Mouse (Mus musculus): ENCODE data around the gene Abca1. TPM values are rescaled to one million over a fixed set of nuclear protein-coding genes. Genes with fewer than 3 reads are reported as not detected.

Abca1 gene
- polyA plus RNA-seq, 2 experiments, result 9.0 to 12.3 TPM

DNA sequence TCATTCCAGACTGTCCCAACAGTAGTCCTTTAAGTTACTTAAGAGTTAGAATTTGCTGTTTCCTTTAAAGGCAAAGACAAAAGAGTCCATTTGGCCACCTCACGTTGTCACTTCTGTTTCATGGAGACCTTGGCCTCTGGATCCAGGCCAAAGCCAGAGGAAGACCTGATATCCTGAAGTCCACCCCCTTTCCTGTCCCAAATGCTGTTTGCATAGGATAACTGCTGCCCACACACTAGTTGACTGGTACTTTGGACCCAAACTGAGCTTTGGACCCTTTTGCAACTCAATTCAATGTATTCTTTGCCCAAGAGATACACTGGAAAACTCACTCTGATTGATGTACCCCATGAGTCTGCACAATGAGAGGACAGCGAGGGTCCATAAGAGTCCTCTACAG, 20.2 kb downstream of the Abca1 start:
- TF ChIP-seq POLR2A (IDR thresholded peaks at IDR 0.05; ENCODE audit: borderline replicate concordance, extremely low read depth, insufficient read depth, insufficient read length), result no peak
- Histone ChIP-seq H3K4me3 (replicated peaks; ENCODE audit: low read length) (no peak overlapping the region), H3K4me2 (replicated peaks; ENCODE audit: low read depth, low read length, severe bottlenecking) (no peak overlapping the region), H3K36me3 (ENCODE audit: control insufficient read depth, insufficient read depth, low read length) (peaks cover 15% of the 10 kb centered on the region; the same call in 1 of the 2 replicates), H3K4me1 (ENCODE audit: control insufficient read depth, insufficient read depth, low read length) (no peaks in the 10 kb centered on the region), H3K27me3 (ENCODE audit: control insufficient read depth, insufficient read depth, low read length) (no peaks in the 10 kb centered on the region), H3K9me3 (ENCODE audit: control insufficient read depth, low read length) (no peaks in the 10 kb centered on the region), H3K27ac (replicated peaks; ENCODE audit: low read depth, low read length) (no peak overlapping the region), H3K9ac (ENCODE audit: low read depth, low read length, severe bottlenecking) (no peak overlapping the region)
- no peak for DNase-seq (ENCODE audit: low spot score)
- no peak for ATAC-seq (ENCODE audit: low FRiP score, low read depth)
- 91% methylated on average over 2 of the region's 2 CpGs for WGBS

DNA sequence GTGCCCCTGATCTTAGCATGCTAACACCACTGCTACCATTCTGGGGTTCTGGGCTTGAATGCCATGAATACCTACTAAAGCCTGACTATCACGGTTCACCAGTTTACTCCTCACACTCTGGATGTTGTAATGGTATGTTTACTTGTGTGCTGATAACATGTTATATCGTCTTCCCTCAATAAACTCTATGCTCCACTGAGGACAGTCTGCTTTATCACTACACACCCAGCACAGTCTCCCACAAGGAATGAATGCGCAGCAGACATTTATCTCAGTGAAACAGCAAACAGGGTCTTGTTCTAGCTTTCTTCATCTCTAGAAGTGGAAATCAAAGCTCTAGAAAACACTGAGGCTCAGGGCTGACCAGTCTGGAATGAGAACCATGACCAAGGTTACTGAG, 20.7 kb downstream of the Abca1 start:
- Histone ChIP-seq H3K36me3 (ENCODE audit: control insufficient read depth, insufficient read depth, low read length) (peaks cover 15% of the 10 kb centered on the region; the same call in 1 of the 2 replicates), H3K4me1 (ENCODE audit: control insufficient read depth, insufficient read depth, low read length) (no peaks in the 10 kb centered on the region), H3K27ac (replicated peaks; ENCODE audit: low read depth, low read length) (no peak overlapping the region), H3K4me3 (replicated peaks; ENCODE audit: low read length) (no peak overlapping the region), H3K9me3 (ENCODE audit: control insufficient read depth, low read length) (no peaks in the 10 kb centered on the region), H3K9ac (ENCODE audit: low read depth, low read length, severe bottlenecking) (no peak overlapping the region), H3K27me3 (ENCODE audit: control insufficient read depth, insufficient read depth, low read length) (no peaks in the 10 kb centered on the region), H3K4me2 (replicated peaks; ENCODE audit: low read depth, low read length, severe bottlenecking) (no peak overlapping the region)
- WGBS, result 87% methylated on average over 3 of the region's 3 CpGs
- no peak for TF ChIP-seq POLR2A (IDR thresholded peaks at IDR 0.05; ENCODE audit: borderline replicate concordance, extremely low read depth, insufficient read depth, insufficient read length)
- DNase-seq (ENCODE audit: low spot score) (no peak), ATAC-seq (ENCODE audit: low FRiP score, low read depth) (no peak)

GRCm38 (mm10) chr4:53137087-53137486, 22.6 kb downstream of the Abca1 start:
- H3K27ac ChIP-seq (replicated peaks; ENCODE audit: low read depth, low read length), result no peak overlapping the region
- no peak overlapping the region for H3K9ac ChIP-seq (ENCODE audit: low read depth, low read length, severe bottlenecking)
- H3K4me3 ChIP-seq (replicated peaks; ENCODE audit: low read length), result no peak overlapping the region
- ATAC-seq (ENCODE audit: low FRiP score, low read depth) (no peak), DNase-seq (ENCODE audit: low spot score) (no peak)
- H3K4me1 ChIP-seq (ENCODE audit: control insufficient read depth, insufficient read depth, low read length), result no peaks in the 10 kb centered on the region
- H3K36me3 ChIP-seq (ENCODE audit: control insufficient read depth, insufficient read depth, low read length), result peaks cover 16% of the 10 kb centered on the region
- no peaks in the 10 kb centered on the region for H3K27me3 ChIP-seq (ENCODE audit: control insufficient read depth, insufficient read depth, low read length)
- H3K9me3 ChIP-seq (ENCODE audit: control insufficient read depth, low read length), result no peaks in the 10 kb centered on the region
- TF ChIP-seq POLR2A (IDR thresholded peaks at IDR 0.05; ENCODE audit: borderline replicate concordance, extremely low read depth, insufficient read depth, insufficient read length), result no peak
- H3K4me2 ChIP-seq (replicated peaks; ENCODE audit: low read depth, low read length, severe bottlenecking), result no peak overlapping the region
- WGBS, result 90% methylated on average over 2 of the region's 2 CpGs

- H3K9ac ChIP-seq (ENCODE audit: low read depth, low read length, severe bottlenecking), result no peak overlapping the region
- 73% methylated on average over 7 of the region's 7 CpGs for WGBS
- no peak for TF ChIP-seq POLR2A (IDR thresholded peaks at IDR 0.05; ENCODE audit: borderline replicate concordance, extremely low read depth, insufficient read depth, insufficient read length)
- no peak overlapping the region for H3K27ac ChIP-seq (replicated peaks; ENCODE audit: low read depth, low read length)
- no peaks in the 10 kb centered on the region for H3K9me3 ChIP-seq (ENCODE audit: control insufficient read depth, low read length)
- no peaks in the 10 kb centered on the region for H3K4me1 ChIP-seq (ENCODE audit: control insufficient read depth, insufficient read depth, low read length)
- DNase-seq (ENCODE audit: low spot score) (no peak), ATAC-seq (ENCODE audit: low FRiP score, low read depth) (no peak)
- H3K27me3 ChIP-seq (ENCODE audit: control insufficient read depth, insufficient read depth, low read length), result no peaks in the 10 kb centered on the region
- H3K4me2 ChIP-seq (replicated peaks; ENCODE audit: low read depth, low read length, severe bottlenecking), result no peak overlapping the region
- H3K36me3 ChIP-seq (ENCODE audit: control insufficient read depth, insufficient read depth, low read length), result peaks cover 24% of the 10 kb centered on the region
- H3K4me3 ChIP-seq (replicated peaks; ENCODE audit: low read length), result no peak overlapping the region
Measured at GRCm38 (mm10) chr4:53134816-53135215, 24.9 kb downstream of the Abca1 start.

DNA sequence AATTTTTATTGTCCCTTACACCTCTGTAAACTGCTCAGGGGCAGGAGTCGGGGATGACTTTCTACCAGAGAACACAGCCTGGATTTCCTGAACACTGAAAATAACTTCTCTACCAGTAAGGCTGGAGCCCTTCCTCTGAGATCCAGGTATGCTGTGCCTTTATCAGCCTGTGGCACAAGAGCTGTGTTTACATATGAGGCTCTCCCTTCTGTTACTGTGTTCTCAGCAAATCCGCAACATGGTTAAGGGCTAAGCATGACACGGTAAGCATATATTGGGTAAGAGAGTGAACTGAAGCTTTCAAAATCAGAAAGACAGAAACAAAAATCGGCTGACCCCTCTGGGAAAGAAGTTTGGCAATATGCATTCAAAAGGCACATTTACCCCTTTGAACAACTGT, 25.7 kb downstream of the Abca1 start:
- H3K4me2 ChIP-seq (replicated peaks; ENCODE audit: low read depth, low read length, severe bottlenecking), result no peak overlapping the region
- no peak overlapping the region for H3K9ac ChIP-seq (ENCODE audit: low read depth, low read length, severe bottlenecking)
- H3K27ac ChIP-seq (replicated peaks; ENCODE audit: low read depth, low read length), result no peak overlapping the region
- H3K4me1 ChIP-seq (ENCODE audit: control insufficient read depth, insufficient read depth, low read length), result no peaks in the 10 kb centered on the region
- TF ChIP-seq POLR2A (IDR thresholded peaks at IDR 0.05; ENCODE audit: borderline replicate concordance, extremely low read depth, insufficient read depth, insufficient read length), result no peak
- DNase-seq (ENCODE audit: low spot score) (no peak), ATAC-seq (ENCODE audit: low FRiP score, low read depth) (no peak)
- H3K27me3 ChIP-seq (ENCODE audit: control insufficient read depth, insufficient read depth, low read length), result no peaks in the 10 kb centered on the region
- H3K36me3 ChIP-seq (ENCODE audit: control insufficient read depth, insufficient read depth, low read length), result peaks cover 31% of the 10 kb centered on the region
- H3K4me3 ChIP-seq (replicated peaks; ENCODE audit: low read length), result no peak overlapping the region
- 78% methylated on average over 4 of the region's 4 CpGs for whole genome bisulfite sequencing
- H3K9me3 ChIP-seq (ENCODE audit: control insufficient read depth, low read length), result no peaks in the 10 kb centered on the region

DNA sequence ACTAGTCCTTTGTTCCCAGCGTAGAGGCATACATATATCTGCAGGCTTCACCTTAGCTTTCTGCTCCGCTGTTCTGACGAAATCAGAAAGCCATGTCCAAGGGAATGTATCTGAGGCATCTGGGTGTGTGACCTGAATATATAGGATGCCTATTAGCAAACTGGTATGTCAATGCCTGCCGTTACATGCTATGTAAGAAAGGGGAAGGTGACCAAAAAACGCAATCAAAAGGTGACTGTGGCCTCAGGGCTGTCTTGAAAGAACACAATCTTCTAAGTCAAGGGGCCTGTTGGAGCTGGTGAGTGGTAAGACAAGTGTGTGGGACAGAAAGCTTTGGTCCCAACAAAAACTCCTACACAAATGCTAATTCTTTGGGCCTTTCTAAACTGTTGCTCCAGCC, 28.2 kb downstream of the Abca1 start:
- H3K36me3 ChIP-seq (ENCODE audit: control insufficient read depth, insufficient read depth, low read length), result peaks cover 53% of the 10 kb centered on the region
- 90% methylated on average over 5 of the region's 5 CpGs for WGBS

More for the DNA sequence above, 28.2 kb downstream of the Abca1 start:
- H3K4me1 ChIP-seq (ENCODE audit: control insufficient read depth, insufficient read depth, low read length), result no peaks in the 10 kb centered on the region
- no peak overlapping the region for H3K27ac ChIP-seq (replicated peaks; ENCODE audit: low read depth, low read length)
- TF ChIP-seq POLR2A (IDR thresholded peaks at IDR 0.05; ENCODE audit: borderline replicate concordance, extremely low read depth, insufficient read depth, insufficient read length), result no peak
- no peaks in the 10 kb centered on the region for H3K27me3 ChIP-seq (ENCODE audit: control insufficient read depth, insufficient read depth, low read length)
- DNase-seq (ENCODE audit: low spot score), result no peak
- H3K4me3 ChIP-seq (replicated peaks; ENCODE audit: low read length), result no peak overlapping the region
- ATAC-seq (ENCODE audit: low FRiP score, low read depth), result no peak
- no peaks in the 10 kb centered on the region for H3K9me3 ChIP-seq (ENCODE audit: control insufficient read depth, low read length)
- H3K9ac ChIP-seq (ENCODE audit: low read depth, low read length, severe bottlenecking), result no peak overlapping the region
- no peak overlapping the region for H3K4me2 ChIP-seq (replicated peaks; ENCODE audit: low read depth, low read length, severe bottlenecking)
